In the genomic region with DNA sequence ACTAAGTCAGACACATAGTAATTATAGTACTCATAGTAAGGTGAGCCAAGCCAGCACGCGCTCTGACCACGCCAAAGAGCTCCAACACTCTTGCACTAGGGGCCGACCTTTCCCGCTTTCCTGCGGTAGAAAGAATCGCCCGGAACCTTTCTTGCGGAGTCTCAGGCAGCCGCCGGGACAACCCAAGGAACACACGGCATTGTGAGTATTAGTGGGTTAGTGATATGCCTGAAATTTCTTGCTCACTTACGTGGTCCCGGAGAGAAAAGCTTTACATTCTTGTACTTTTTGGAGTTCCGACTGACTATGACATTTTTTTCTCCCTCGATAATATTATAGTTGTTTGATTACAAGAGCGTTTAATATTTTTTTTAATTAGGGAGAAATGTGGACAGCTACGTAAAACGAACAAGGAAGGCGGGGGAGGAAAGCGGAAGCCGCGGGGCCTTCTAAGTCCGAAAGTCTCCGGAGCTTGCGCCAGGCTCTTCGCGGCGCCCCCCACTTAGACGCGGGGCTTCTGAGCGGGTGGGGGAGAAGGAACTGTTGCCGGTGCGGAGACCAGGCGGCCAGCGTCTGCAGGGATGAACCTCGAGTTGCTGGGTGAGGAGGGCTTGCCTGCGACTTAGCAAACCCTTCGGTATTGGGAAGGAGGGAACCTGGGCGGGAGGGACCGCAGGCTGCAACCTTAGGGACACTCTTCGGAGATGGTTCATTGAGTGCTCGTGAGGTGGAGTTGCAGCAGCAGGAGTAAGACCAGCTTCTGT, we compare ENCODE assay signal across 8 mouse cellular contexts. TPM values are rescaled to one million over a fixed set of nuclear protein-coding genes. Genes with fewer than 3 reads are reported as not detected.
DNase-seq lines count a peak whose midpoint lies in the region; ATAC-seq and TF ChIP-seq lines count a peak whose summit lies in the region.

A gene (plus strand): TSS at position 438 of the 764 bp plus-strand sequence.

- POLR2A ChIA-PET in Patski (lab: Charles Lee) = interaction anchor here (0.5 to 0.7 kb wide), 2 partner anchors 84 to 97 kb away, joined by 3 read pairs; no protein-coding TSS in a partner anchor

- peak; percentile 18 for TF ChIP-seq CTCF in Patski (IDR thresholded peaks at IDR 0.05)

- no peaks in the 10 kb centered on the region for H3K36me3 ChIP-seq in hindbrain, embryonic 14.5 days (replicated peaks; ENCODE audit: control insufficient read depth, insufficient read depth)

- H3K4me1 ChIP-seq in hindbrain, embryonic 14.5 days (replicated peaks; ENCODE audit: control insufficient read depth, insufficient read depth, low read length) = peaks cover 21% of the 10 kb centered on the region

- H3K4me2 ChIP-seq in hindbrain, embryonic 14.5 days (replicated peaks) = peak within 1 kb of the TSS; percentile 71

- H3K27me3 ChIP-seq in Patski = no peaks in the 10 kb centered on the region
- H3K27me3 ChIP-seq in hindbrain, embryonic 14.5 days (ENCODE audit: control insufficient read depth, insufficient read depth, low read length) = no peaks in the 10 kb centered on the region

- peak within 1 kb of the TSS; percentile 65 for H3K27ac ChIP-seq in hindbrain, embryonic 14.5 days

- peak within 1 kb of the TSS; percentile 74 for H3K4me3 ChIP-seq in hindbrain, embryonic 14.5 days (replicated peaks; ENCODE audit: low read length)

- H3K9ac ChIP-seq in hindbrain, embryonic 14.5 days = peak within 1 kb of the TSS; percentile 73

- H3K9me3 ChIP-seq in hindbrain, embryonic 14.5 days (ENCODE audit: control insufficient read depth, low read length) = no peaks in the 10 kb centered on the region

- CTCF ChIA-PET in Patski (lab: Charles Lee) = no interaction called here

- WGBS in hindbrain, embryonic 14.5 days = under 1% methylated on average over 43 of the region's 43 CpGs

- peak; percentile 57 for ATAC-seq in Patski
- ATAC-seq in hindbrain, embryonic 14.5 days (ENCODE audit: low FRiP score) = peak; percentile 91

- DNase-seq in Patski (ENCODE audit: low read depth, low spot score) = peak; percentile 79
- peak; percentile 94 to 95 for DNase-seq in cerebellum, postnatal 14 days
- peak; percentile 82 for DNase-seq in frontal cortex, postnatal 25 days (ENCODE audit: low spot score in 2 of 2)
- DNase-seq in hindbrain, embryonic 14.5 days (ENCODE audit: low spot score) = peak; percentile 95
- DNase-seq in layer of hippocampus, postnatal 36 days = peak; percentile 80 to 84
- peak; percentile 93 for DNase-seq in lung, postnatal 36 days
- DNase-seq in retina, postnatal 1 day = peak; percentile 95
- peak; percentile 78 to 94 for DNase-seq in urinary bladder, adult 18-20 months (ENCODE audit: low spot score in 2 of 2)

- in situ Hi-C loops in Patski (cut with MboI; ENCODE audit: low pct_unique_long_range_greater_than_20kb) = no loop called here

RNA-seq across cellular contexts. Expression of the gene that starts here (rescaled TPM):
- polyA plus RNA-seq in Patski (2021) = 41.0 TPM
- polyA plus RNA-seq in hindbrain, embryonic 14.5 days (2014; fragmentation: Nextera tagmentation; extraction: Ambion mirVana) = 40.9 and 47.3 TPM in 2 replicates
- total RNA-seq in layer of hippocampus, postnatal 36 days (2021) = 10 to 100 TPM; 69.1 to 71.6 TPM

Comparison
In these comparisons a context has a peak if more than half of its experiments do, and no peak if none do; other contexts are left out.
1. Peak in every context shown above with its lines: DNase-seq, ATAC-seq, H3K4me3 ChIP-seq and H3K27ac ChIP-seq.